Mouse (Mus musculus): Measurements from ENCODE around the gene Rassf2. TPM values are rescaled to one million over a fixed set of nuclear protein-coding genes. Genes with fewer than 3 reads are reported as not detected.

Gene Rassf2
- polyA plus RNA-seq, 1 experiment = 9.1 TPM

- Histone ChIP-seq H3K27me3 (ENCODE audit: control insufficient read depth, insufficient read depth, low read length) (no peaks in the 10 kb centered on the region), H3K27ac (ENCODE audit: control insufficient read depth, insufficient read depth, low read depth, low read length) (no peak overlapping the region), H3K4me1 (ENCODE audit: control insufficient read depth, insufficient read depth, low read length) (peaks cover 2% of the 10 kb centered on the region), H3K36me3 (ENCODE audit: control insufficient read depth, insufficient read depth, low read length) (no peaks in the 10 kb centered on the region), H3K4me3 (ENCODE audit: control insufficient read depth, low read depth, low read length) (no peak overlapping the region)
- TF ChIP-seq POLR2A (IDR thresholded peaks at IDR 0.05; ENCODE audit: control insufficient read depth, low read depth, low read length) (no peak), CTCF (IDR thresholded peaks at IDR 0.05; ENCODE audit: control insufficient read depth, insufficient read depth, insufficient replicate concordance, low read depth, low read length) (no peak)
Measured at GRCm38 (mm10) chr2:132024028-132024427, 6.0 kb downstream of the Rassf2 start.

- Histone ChIP-seq H3K36me3 (ENCODE audit: control insufficient read depth, insufficient read depth, low read length) (no peaks in the 10 kb centered on the region), H3K27me3 (ENCODE audit: control insufficient read depth, insufficient read depth, low read length) (no peaks in the 10 kb centered on the region), H3K27ac (ENCODE audit: control insufficient read depth, insufficient read depth, low read depth, low read length) (no peak overlapping the region), H3K4me3 (ENCODE audit: control insufficient read depth, low read depth, low read length) (no peak overlapping the region), H3K4me1 (ENCODE audit: control insufficient read depth, insufficient read depth, low read length) (no peaks in the 10 kb centered on the region)
- TF ChIP-seq POLR2A (IDR thresholded peaks at IDR 0.05; ENCODE audit: control insufficient read depth, low read depth, low read length) = no peak
- TF ChIP-seq CTCF (IDR thresholded peaks at IDR 0.05; ENCODE audit: control insufficient read depth, insufficient read depth, insufficient replicate concordance, low read depth, low read length) = no peak
Measured at GRCm38 (mm10) chr2:132022621-132023020, 7.4 kb downstream of the Rassf2 start.

- Histone ChIP-seq H3K36me3 (ENCODE audit: control insufficient read depth, insufficient read depth, low read length) (no peaks in the 10 kb centered on the region), H3K27me3 (ENCODE audit: control insufficient read depth, insufficient read depth, low read length) (no peaks in the 10 kb centered on the region), H3K4me3 (ENCODE audit: control insufficient read depth, low read depth, low read length) (no peak overlapping the region), H3K27ac (ENCODE audit: control insufficient read depth, insufficient read depth, low read depth, low read length) (no peak overlapping the region), H3K4me1 (ENCODE audit: control insufficient read depth, insufficient read depth, low read length) (no peaks in the 10 kb centered on the region)
- TF ChIP-seq POLR2A (IDR thresholded peaks at IDR 0.05; ENCODE audit: control insufficient read depth, low read depth, low read length) (no peak), CTCF (IDR thresholded peaks at IDR 0.05; ENCODE audit: control insufficient read depth, insufficient read depth, insufficient replicate concordance, low read depth, low read length) (no peak)
Measured at GRCm38 (mm10) chr2:132021616-132022015, 8.4 kb downstream of the Rassf2 start.

GRCm38 (mm10) chr2:132020991-132021541 is 9.0 kb downstream of the Rassf2 start:
- no peaks in the 10 kb centered on the region for H3K36me3 ChIP-seq (ENCODE audit: control insufficient read depth, insufficient read depth, low read length)
- no peaks in the 10 kb centered on the region for H3K4me1 ChIP-seq (ENCODE audit: control insufficient read depth, insufficient read depth, low read length)
- no peak overlapping the region for H3K27ac ChIP-seq (ENCODE audit: control insufficient read depth, insufficient read depth, low read depth, low read length)
- TF ChIP-seq CTCF (IDR thresholded peaks at IDR 0.05; ENCODE audit: control insufficient read depth, insufficient read depth, insufficient replicate concordance, low read depth, low read length) (no peak), POLR2A (IDR thresholded peaks at IDR 0.05; ENCODE audit: control insufficient read depth, low read depth, low read length) (no peak)
- no peak overlapping the region for H3K4me3 ChIP-seq (ENCODE audit: control insufficient read depth, low read depth, low read length)
- H3K27me3 ChIP-seq (ENCODE audit: control insufficient read depth, insufficient read depth, low read length) = no peaks in the 10 kb centered on the region

- Histone ChIP-seq H3K36me3 (ENCODE audit: control insufficient read depth, insufficient read depth, low read length) (no peaks in the 10 kb centered on the region), H3K4me3 (ENCODE audit: control insufficient read depth, low read depth, low read length) (no peak overlapping the region), H3K27ac (ENCODE audit: control insufficient read depth, insufficient read depth, low read depth, low read length) (no peak overlapping the region), H3K4me1 (ENCODE audit: control insufficient read depth, insufficient read depth, low read length) (no peaks in the 10 kb centered on the region), H3K27me3 (ENCODE audit: control insufficient read depth, insufficient read depth, low read length) (no peaks in the 10 kb centered on the region)
- TF ChIP-seq POLR2A (IDR thresholded peaks at IDR 0.05; ENCODE audit: control insufficient read depth, low read depth, low read length) (no peak), CTCF (IDR thresholded peaks at IDR 0.05; ENCODE audit: control insufficient read depth, insufficient read depth, insufficient replicate concordance, low read depth, low read length) (no peak)
Measured at GRCm38 (mm10) chr2:132020420-132020819, 9.6 kb downstream of the Rassf2 start.

- H3K27ac ChIP-seq (ENCODE audit: control insufficient read depth, insufficient read depth, low read depth, low read length) = no peak overlapping the region
- no peaks in the 10 kb centered on the region for H3K4me1 ChIP-seq (ENCODE audit: control insufficient read depth, insufficient read depth, low read length)
- no peak for TF ChIP-seq CTCF (IDR thresholded peaks at IDR 0.05; ENCODE audit: control insufficient read depth, insufficient read depth, insufficient replicate concordance, low read depth, low read length)
- no peak for TF ChIP-seq POLR2A (IDR thresholded peaks at IDR 0.05; ENCODE audit: control insufficient read depth, low read depth, low read length)
- H3K27me3 ChIP-seq (ENCODE audit: control insufficient read depth, insufficient read depth, low read length) = no peaks in the 10 kb centered on the region
- no peak overlapping the region for H3K4me3 ChIP-seq (ENCODE audit: control insufficient read depth, low read depth, low read length)
- H3K36me3 ChIP-seq (ENCODE audit: control insufficient read depth, insufficient read depth, low read length) = no peaks in the 10 kb centered on the region
Measured at GRCm38 (mm10) chr2:132019372-132019811, 10.7 kb downstream of the Rassf2 start.

- TF ChIP-seq CTCF (IDR thresholded peaks at IDR 0.05; ENCODE audit: control insufficient read depth, insufficient read depth, insufficient replicate concordance, low read depth, low read length) = no peak
- Histone ChIP-seq H3K4me3 (ENCODE audit: control insufficient read depth, low read depth, low read length) (no peak overlapping the region), H3K36me3 (ENCODE audit: control insufficient read depth, insufficient read depth, low read length) (no peaks in the 10 kb centered on the region), H3K4me1 (ENCODE audit: control insufficient read depth, insufficient read depth, low read length) (no peaks in the 10 kb centered on the region), H3K27me3 (ENCODE audit: control insufficient read depth, insufficient read depth, low read length) (no peaks in the 10 kb centered on the region), H3K27ac (ENCODE audit: control insufficient read depth, insufficient read depth, low read depth, low read length) (no peak overlapping the region)
Measured at GRCm38 (mm10) chr2:132018156-132018555, 11.9 kb downstream of the Rassf2 start.

GRCm38 (mm10) chr2:132017611-132018010 is 12.4 kb downstream of the Rassf2 start:
- Histone ChIP-seq H3K27ac (ENCODE audit: control insufficient read depth, insufficient read depth, low read depth, low read length) (no peak overlapping the region), H3K4me3 (ENCODE audit: control insufficient read depth, low read depth, low read length) (no peak overlapping the region), H3K4me1 (ENCODE audit: control insufficient read depth, insufficient read depth, low read length) (no peaks in the 10 kb centered on the region), H3K27me3 (ENCODE audit: control insufficient read depth, insufficient read depth, low read length) (no peaks in the 10 kb centered on the region), H3K36me3 (ENCODE audit: control insufficient read depth, insufficient read depth, low read length) (no peaks in the 10 kb centered on the region)
- TF ChIP-seq POLR2A (IDR thresholded peaks at IDR 0.05; ENCODE audit: control insufficient read depth, low read depth, low read length) (no peak), CTCF (IDR thresholded peaks at IDR 0.05; ENCODE audit: control insufficient read depth, insufficient read depth, insufficient replicate concordance, low read depth, low read length) (no peak)

Data from testis, adult 2 months (tissue).